Mouse (Mus musculus): Measurements from ENCODE around the gene Fhit. TPM values are rescaled to one million over a fixed set of nuclear protein-coding genes. Genes with fewer than 3 reads are reported as not detected.

Fhit gene
- polyA plus RNA-seq, 1 experiment from 2014 or later, result 11.4 TPM

DNA sequence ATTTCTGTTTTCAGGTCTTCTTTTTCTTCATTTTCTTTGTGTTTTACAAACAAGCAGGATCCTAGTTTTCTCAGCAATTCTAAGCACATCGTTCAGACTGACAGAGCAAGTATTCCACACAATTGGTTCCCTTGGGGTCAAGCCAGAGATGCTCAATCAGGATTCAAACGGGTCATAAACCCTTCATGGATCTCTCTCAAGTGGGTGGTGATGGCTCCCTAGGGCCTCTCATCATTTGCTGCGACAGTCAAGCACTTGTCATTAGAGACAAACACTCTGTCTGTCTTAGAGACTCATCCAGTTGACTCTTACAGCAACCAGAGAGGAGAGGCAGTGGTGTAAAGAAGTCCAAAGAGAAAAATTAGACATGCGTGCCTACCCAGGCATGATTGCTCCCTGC is 948.6 kb downstream of the Fhit start:
- Histone ChIP-seq H3K9me3 (no peaks in the 10 kb centered on the region), H3K4me1 (replicated peaks) (no peaks in the 10 kb centered on the region), H3K27ac (no peak overlapping the region), H3K27me3 (replicated peaks) (no peaks in the 10 kb centered on the region), H3K4me2 (replicated peaks) (no peak overlapping the region), H3K9ac (no peak overlapping the region), H3K4me3 (replicated peaks) (no peak overlapping the region), H3K36me3 (no peaks in the 10 kb centered on the region)
- WGBS, result 27% methylated on average over 4 of the region's 4 CpGs
- no peak for ATAC-seq

- no peak for ATAC-seq
- H3K27ac ChIP-seq, result no peak overlapping the region
- H3K4me1 ChIP-seq (replicated peaks), result no peaks in the 10 kb centered on the region
- H3K36me3 ChIP-seq, result no peaks in the 10 kb centered on the region
- H3K27me3 ChIP-seq (replicated peaks), result no peaks in the 10 kb centered on the region
- H3K9me3 ChIP-seq, result no peaks in the 10 kb centered on the region
- WGBS, result 56% methylated on average over 5 of the region's 5 CpGs
- no peak overlapping the region for H3K4me3 ChIP-seq (replicated peaks)
- H3K9ac ChIP-seq, result no peak overlapping the region
- no peak overlapping the region for H3K4me2 ChIP-seq (replicated peaks)
Observed at GRCm38 (mm10) chr14:10211184-10211583, 950.7 kb downstream of the Fhit start.

- ATAC-seq, result no peak
- no peak overlapping the region for H3K4me3 ChIP-seq (replicated peaks)
- H3K27ac ChIP-seq, result no peak overlapping the region
- H3K9me3 ChIP-seq, result no peaks in the 10 kb centered on the region
- no peaks in the 10 kb centered on the region for H3K36me3 ChIP-seq
- H3K4me2 ChIP-seq (replicated peaks), result no peak overlapping the region
- 86% methylated on average over 3 of the region's 3 CpGs for WGBS
- H3K9ac ChIP-seq, result no peak overlapping the region
- no peaks in the 10 kb centered on the region for H3K4me1 ChIP-seq (replicated peaks)
- H3K27me3 ChIP-seq (replicated peaks), result no peaks in the 10 kb centered on the region
Observed at GRCm38 (mm10) chr14:10209007-10209406, 952.8 kb downstream of the Fhit start.

- Histone ChIP-seq H3K9ac (no peak overlapping the region), H3K4me1 (replicated peaks) (no peaks in the 10 kb centered on the region), H3K27me3 (replicated peaks) (no peaks in the 10 kb centered on the region), H3K9me3 (no peaks in the 10 kb centered on the region), H3K27ac (no peak overlapping the region), H3K36me3 (no peaks in the 10 kb centered on the region), H3K4me2 (replicated peaks) (no peak overlapping the region), H3K4me3 (replicated peaks) (no peak overlapping the region)
- WGBS, result 77% methylated on average over 5 of the region's 5 CpGs
- ATAC-seq, result peak; percentile 62; the same call in 1 of the 2 replicates
Observed at GRCm38 (mm10) chr14:10205699-10206098, 956.1 kb downstream of the Fhit start.

GRCm38 (mm10) chr14:10205290-10205689 is 956.5 kb downstream of the Fhit start:
- Histone ChIP-seq H3K27me3 (replicated peaks) (no peaks in the 10 kb centered on the region), H3K9ac (no peak overlapping the region), H3K4me1 (replicated peaks) (no peaks in the 10 kb centered on the region), H3K9me3 (no peaks in the 10 kb centered on the region), H3K4me2 (replicated peaks) (no peak overlapping the region), H3K27ac (no peak overlapping the region), H3K36me3 (no peaks in the 10 kb centered on the region), H3K4me3 (replicated peaks) (no peak overlapping the region)
- WGBS, result 66% methylated on average over 4 of the region's 4 CpGs
- peak; percentile 91 for ATAC-seq

GRCm38 (mm10) chr14:10194130-10194529 is 967.7 kb downstream of the Fhit start:
- no peaks in the 10 kb centered on the region for H3K36me3 ChIP-seq
- no peak overlapping the region for H3K27ac ChIP-seq
- H3K27me3 ChIP-seq (replicated peaks), result no peaks in the 10 kb centered on the region
- no peak overlapping the region for H3K4me2 ChIP-seq (replicated peaks)
- no peaks in the 10 kb centered on the region for H3K9me3 ChIP-seq
- ATAC-seq, result no peak
- H3K9ac ChIP-seq, result no peak overlapping the region
- H3K4me1 ChIP-seq (replicated peaks), result no peaks in the 10 kb centered on the region
- WGBS, result 66% methylated on average over 5 of the region's 5 CpGs
- H3K4me3 ChIP-seq (replicated peaks), result no peak overlapping the region

DNA sequence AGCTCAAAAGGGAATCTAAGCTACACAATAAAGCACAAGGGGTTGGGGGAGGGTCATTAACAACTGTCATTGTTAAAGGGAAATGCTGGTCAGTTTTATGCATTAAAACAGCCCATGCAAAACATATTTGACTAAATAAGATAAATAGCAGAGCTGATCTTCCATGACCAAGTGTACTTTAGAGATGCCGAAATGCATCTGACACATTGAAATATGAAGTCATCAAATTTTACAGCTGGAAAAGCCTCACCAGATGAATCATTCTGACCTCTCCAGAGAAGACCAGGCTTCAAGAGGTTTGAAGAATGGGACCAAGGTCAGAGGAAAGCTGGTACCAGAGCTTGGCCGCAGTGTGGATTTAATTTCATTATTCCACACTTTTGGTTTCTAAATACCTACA is 990.1 kb downstream of the Fhit start:
- H3K9ac ChIP-seq, result no peak overlapping the region
- H3K4me1 ChIP-seq (replicated peaks), result no peaks in the 10 kb centered on the region
- H3K4me2 ChIP-seq (replicated peaks), result no peak overlapping the region
- no peaks in the 10 kb centered on the region for H3K9me3 ChIP-seq
- no peak for ATAC-seq
- 83% methylated on average over 2 of the region's 2 CpGs for WGBS
- H3K27ac ChIP-seq, result no peak overlapping the region
- no peaks in the 10 kb centered on the region for H3K36me3 ChIP-seq
- H3K27me3 ChIP-seq (replicated peaks), result no peaks in the 10 kb centered on the region
- no peak overlapping the region for H3K4me3 ChIP-seq (replicated peaks)

GRCm38 (mm10) chr14:10166641-10167429 is 995.0 kb downstream of the Fhit start:
- no peak overlapping the region for H3K27ac ChIP-seq
- no peak overlapping the region for H3K9ac ChIP-seq
- H3K36me3 ChIP-seq, result no peaks in the 10 kb centered on the region
- 72% methylated on average over 6 of the region's 6 CpGs for WGBS
- H3K9me3 ChIP-seq, result no peaks in the 10 kb centered on the region
- no peaks in the 10 kb centered on the region for H3K27me3 ChIP-seq (replicated peaks)
- H3K4me1 ChIP-seq (replicated peaks), result no peaks in the 10 kb centered on the region
- H3K4me2 ChIP-seq (replicated peaks), result no peak overlapping the region
- no peak overlapping the region for H3K4me3 ChIP-seq (replicated peaks)
- no peak for ATAC-seq

DNA sequence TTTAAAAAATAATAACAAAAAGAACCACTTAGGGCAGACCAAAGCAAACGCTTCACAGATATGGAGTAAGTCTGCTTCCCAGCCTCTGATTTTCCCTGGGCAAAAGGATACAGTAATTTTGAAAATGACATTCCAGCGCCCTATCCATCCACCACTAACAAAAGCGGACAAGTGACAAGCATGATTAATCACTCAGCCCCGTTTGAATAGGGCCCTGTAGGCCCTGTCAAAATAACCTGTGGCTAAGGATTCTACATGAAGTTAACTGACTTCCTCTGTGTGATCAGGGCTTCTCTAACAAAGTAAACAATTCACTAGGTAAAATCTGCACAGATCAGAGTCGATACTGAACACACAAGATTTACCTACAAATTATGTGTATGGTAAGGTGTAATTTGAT is 1012.0 kb downstream of the Fhit start:
- Histone ChIP-seq H3K9me3 (no peaks in the 10 kb centered on the region), H3K4me3 (replicated peaks) (no peak overlapping the region), H3K27ac (no peak overlapping the region), H3K4me2 (replicated peaks) (no peak overlapping the region), H3K36me3 (no peaks in the 10 kb centered on the region), H3K9ac (no peak overlapping the region), H3K4me1 (replicated peaks) (no peaks in the 10 kb centered on the region), H3K27me3 (replicated peaks) (no peaks in the 10 kb centered on the region)
- ATAC-seq, result no peak
- WGBS, result 49% methylated on average over 5 of the region's 5 CpGs

DNA sequence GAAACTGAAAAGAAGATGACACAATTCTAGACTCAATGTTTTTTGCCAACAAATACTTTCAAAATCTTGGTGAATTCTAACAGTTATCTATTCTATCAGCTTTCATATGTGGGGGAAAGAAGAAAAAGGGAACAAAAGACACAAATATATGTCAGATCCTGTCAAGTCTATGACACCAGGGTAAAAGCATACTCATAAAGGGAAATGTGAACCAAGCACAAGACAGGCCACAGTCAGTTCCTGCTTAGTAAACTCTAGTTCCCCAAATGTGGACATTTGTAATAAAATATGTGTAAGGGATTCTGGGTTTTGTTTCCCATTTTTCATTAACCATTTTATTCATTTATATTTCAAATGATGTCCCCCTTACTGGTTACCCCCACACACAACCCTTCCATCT is 1022.5 kb downstream of the Fhit start:
- Histone ChIP-seq H3K27me3 (replicated peaks) (no peaks in the 10 kb centered on the region), H3K4me3 (replicated peaks) (no peak overlapping the region), H3K9me3 (no peaks in the 10 kb centered on the region), H3K4me2 (replicated peaks) (no peak overlapping the region), H3K36me3 (no peaks in the 10 kb centered on the region), H3K27ac (no peak overlapping the region), H3K9ac (no peak overlapping the region), H3K4me1 (replicated peaks) (no peaks in the 10 kb centered on the region)
- no peak for ATAC-seq

DNA sequence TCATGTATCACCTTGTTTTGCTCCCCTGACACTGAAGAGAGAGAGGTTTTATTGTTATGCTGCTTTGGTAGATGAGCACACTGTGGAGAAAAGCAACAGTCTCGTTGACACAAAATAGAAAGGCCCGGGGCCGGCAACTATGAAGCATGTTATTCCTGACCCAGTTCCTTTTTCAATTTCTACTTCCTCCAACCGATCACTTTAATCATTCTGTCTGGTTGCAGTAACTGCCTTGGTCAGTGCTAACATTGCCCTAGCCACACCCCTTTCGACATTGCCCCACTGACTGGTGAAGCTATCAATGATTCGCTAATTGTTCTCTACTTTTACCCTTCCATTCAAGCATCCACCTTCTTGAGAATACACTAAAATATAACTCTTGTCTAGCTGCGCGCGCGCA is 1028.0 kb downstream of the Fhit start:
- H3K9ac ChIP-seq, result no peak overlapping the region
- ATAC-seq, result peak; percentile 63; the same call in 1 of the 2 replicates
- no peak overlapping the region for H3K4me3 ChIP-seq (replicated peaks)
- H3K9me3 ChIP-seq, result no peaks in the 10 kb centered on the region
- H3K4me2 ChIP-seq (replicated peaks), result no peak overlapping the region
- H3K4me1 ChIP-seq (replicated peaks), result no peaks in the 10 kb centered on the region
- WGBS, result 87% methylated on average over 10 of the region's 10 CpGs
- no peaks in the 10 kb centered on the region for H3K27me3 ChIP-seq (replicated peaks)
- no peak overlapping the region for H3K27ac ChIP-seq
- no peaks in the 10 kb centered on the region for H3K36me3 ChIP-seq

- H3K4me2 ChIP-seq (replicated peaks), result no peak overlapping the region
- H3K27ac ChIP-seq, result no peak overlapping the region
- H3K4me1 ChIP-seq (replicated peaks), result no peaks in the 10 kb centered on the region
- H3K9ac ChIP-seq, result no peak overlapping the region
- H3K36me3 ChIP-seq, result no peaks in the 10 kb centered on the region
- no peaks in the 10 kb centered on the region for H3K9me3 ChIP-seq
- H3K27me3 ChIP-seq (replicated peaks), result no peaks in the 10 kb centered on the region
- no peak for ATAC-seq
- H3K4me3 ChIP-seq (replicated peaks), result no peak overlapping the region
- WGBS, result 83% methylated on average over 4 of the region's 4 CpGs
Observed at GRCm38 (mm10) chr14:10129675-10130074, 1032.2 kb downstream of the Fhit start.

DNA sequence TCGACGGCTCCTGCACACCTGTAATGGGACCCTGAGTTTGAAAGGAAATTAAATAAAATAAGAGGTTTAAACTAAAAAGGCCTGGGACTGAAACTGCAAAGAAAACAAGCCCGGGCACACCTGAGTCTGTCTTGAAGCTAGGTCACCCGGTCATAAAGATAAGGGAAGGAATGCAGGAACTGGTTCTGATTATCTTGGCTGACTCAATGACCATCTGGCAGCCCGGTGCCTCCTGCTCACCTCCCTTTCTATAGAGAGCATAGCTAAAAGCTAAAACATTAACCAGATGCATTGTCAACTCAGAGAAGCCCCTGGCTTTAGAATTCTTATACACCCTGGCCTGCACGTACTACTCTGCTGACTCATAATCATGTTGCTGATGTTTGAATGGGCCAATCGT is 1032.7 kb downstream of the Fhit start:
- Histone ChIP-seq H3K9me3 (no peaks in the 10 kb centered on the region), H3K36me3 (no peaks in the 10 kb centered on the region), H3K4me3 (replicated peaks) (no peak overlapping the region), H3K9ac (no peak overlapping the region), H3K4me2 (replicated peaks) (no peak overlapping the region), H3K27ac (no peak overlapping the region), H3K4me1 (replicated peaks) (no peaks in the 10 kb centered on the region), H3K27me3 (replicated peaks) (no peaks in the 10 kb centered on the region)
- WGBS, result 52% methylated on average over 7 of the region's 7 CpGs
- peak; percentile 51 for ATAC-seq

Data from intestine, embryonic 15.5 days (tissue).